Mouse (Mus musculus): Measurements from ENCODE around the gene Olfr675. TPM values are rescaled to one million over a fixed set of nuclear protein-coding genes. Genes with fewer than 3 reads are reported as not detected.
"Not testable (repeated sequence)": the region's sequence is repeated elsewhere in the genome, so short reads cannot be mapped to it uniquely, and the experiment has no call there.

Olfr675 gene
- not detected for total RNA-seq (2021)

DNA sequence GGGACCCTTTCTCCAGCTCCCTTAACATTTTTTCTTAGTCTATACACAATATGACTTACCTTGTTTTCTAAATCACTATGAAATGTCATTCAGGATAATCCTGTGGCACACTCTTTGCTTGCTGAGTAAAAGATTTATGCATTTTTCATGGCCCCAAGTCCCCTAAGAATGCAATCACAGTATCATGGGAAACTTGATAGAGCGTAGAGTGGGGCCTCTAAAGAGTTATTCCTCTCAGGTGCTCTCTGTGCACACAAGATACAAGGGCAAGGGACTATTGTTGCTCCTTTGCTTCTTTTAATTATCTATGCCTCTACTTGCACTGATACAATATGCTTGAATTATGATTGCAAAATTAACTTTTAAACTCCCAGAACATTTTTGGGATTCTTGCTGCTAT, at the start of gene Olfr675:
Gene Olfr675 (minus strand): TSS at position 101 of the 400 bp plus-strand sequence.
- DNase-seq = no peak

DNA sequence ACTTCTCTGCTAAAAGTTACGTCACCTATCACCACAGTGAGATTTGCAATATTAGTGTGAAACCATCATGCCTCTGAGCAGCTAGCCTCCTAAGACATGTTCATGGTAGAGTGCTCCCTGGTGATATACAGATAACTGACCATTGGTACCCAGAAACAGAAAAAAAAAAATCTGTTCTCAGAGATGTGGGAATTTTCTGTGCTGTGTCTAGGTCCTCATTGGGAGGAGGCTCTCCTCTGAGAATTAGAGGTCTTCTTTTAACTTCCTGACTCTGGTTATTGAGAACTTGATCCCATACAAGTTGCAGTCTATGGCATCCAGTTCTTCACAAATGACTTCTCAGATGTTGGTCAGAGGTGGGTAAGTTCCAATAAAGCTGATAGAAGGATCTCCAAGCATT, 35.9 kb upstream of the Olfr675 start, which contains the start of gene Olfr678:
Gene Olfr678 (plus strand): TSS at position 301 of the 400 bp plus-strand sequence.
- no peak for DNase-seq

DNA sequence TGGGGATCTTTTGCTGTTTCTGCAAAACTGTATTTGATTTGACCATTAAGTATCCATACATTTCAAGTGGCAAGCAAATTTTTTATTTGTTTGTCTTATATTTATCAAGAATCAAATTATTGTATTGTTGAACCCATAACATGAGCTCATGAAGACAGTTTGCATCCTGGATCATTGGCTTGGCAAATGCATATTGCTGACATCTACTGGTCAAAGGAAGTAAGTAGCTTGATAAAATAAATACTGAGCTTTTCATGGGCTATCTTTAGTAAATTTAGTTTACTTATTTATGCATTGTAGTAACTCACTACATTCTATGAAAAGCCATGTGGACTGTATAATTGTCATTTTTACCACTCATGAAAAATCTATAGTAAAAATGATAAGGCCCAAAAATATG, 30.7 kb upstream of the Olfr675 start:
- DNase-seq = no peak

DNA sequence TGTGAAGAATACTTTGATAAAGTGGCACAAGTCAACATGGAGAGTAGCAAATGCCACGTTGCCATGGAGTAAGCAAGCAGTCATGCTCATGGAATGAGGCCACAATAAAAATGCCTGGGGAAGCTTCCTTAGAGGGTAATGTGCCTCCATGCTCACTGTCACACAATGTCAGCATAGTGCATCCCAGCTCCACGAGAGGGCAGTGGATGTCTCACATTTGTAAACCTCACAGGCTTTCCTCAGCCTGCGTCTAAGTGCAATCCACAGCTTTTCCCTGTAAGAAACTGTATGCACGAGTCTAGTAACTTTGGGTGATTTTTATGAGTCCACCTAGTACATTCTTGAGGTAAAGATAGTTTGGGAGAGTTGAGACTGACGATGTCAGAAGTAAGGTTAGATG, 5.6 kb upstream of the Olfr675 start:
- not testable (repeated sequence) for DNase-seq

DNA sequence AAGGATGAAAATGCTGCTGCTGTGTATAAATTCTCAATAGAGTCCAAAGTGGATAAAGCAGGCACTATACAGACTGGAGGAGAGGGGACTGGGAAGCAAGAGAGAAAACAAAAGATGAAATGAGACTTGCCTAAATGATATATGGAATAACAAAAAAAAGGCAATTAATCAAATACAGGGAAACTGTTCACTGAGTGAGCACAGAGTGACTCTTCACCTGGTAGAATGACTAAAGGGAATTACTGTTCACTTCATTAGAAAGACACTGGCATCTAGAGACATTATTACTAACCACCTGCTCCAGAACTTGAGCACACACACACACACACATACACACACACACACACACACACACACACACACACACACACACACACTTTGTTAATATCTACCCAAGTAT, 4.1 kb upstream of the Olfr675 start, which contains the start of gene Olfr676:
Gene Olfr676 (plus strand): TSS at position 301 of the 400 bp plus-strand sequence.
- no peak for DNase-seq

DNA sequence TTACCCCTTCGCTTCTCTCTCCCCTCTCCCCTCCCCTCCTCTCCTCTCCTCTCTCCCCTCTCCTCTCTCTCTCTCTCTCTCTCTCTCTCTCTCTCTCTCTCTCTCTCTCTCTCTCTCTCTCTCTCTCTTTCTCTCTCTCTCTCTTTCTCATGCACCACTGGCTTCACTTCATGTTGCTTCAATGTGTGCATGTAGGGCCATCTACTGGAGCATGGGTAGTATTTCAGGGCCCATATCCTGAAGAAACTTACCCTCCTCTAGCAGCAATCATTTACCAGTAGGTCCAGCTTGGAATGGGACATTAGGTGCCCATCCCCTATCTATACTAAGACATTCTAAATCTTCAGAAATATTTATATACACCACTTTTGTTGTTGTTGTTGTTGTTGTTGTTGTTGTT, 5.7 kb downstream of the Olfr675 start:
- no peak for DNase-seq

DNA sequence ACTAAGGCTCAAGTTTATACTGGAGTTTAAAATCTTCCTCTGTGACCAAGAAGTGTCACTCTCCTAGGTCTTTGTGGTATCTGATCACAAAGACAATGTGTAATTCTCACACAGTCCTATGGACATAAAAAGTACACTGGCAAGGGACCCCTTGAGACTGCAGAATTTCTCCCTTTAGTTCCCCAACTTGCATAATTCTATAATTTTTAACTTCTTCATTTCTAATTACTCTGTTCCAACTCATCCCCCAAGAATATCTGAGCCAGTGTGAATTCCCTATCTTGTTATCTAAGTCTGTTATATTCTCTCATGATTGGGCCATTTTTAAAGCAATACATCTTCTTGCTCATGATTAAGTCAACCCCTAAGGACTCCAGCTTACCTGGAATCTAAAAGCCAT, 26.3 kb downstream of the Olfr675 start, which contains the start of gene Olfr672:
Gene Olfr672 (minus strand): TSS at position 101 of the 400 bp plus-strand sequence.
- DNase-seq = no peak

DNA sequence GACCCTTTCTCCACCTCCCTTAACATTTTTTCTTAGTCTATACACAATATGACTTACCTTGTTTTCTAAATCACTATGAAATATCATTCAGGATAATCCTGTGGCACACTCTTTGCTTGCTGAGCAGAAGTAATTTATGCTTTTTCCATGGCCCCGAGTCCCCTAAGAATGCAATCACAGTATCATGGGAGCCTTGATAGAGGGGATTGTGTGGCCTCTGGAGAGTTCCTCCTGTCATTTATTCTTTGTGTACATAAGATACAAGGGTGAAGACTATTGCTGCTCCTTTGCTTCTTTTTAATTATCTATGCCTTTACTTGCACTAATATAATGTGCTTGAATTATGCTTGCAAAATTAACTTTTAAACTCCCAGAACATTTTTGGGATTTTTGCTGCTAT, 49.2 kb downstream of the Olfr675 start, which contains the start of gene Olfr671:
Gene Olfr671 (minus strand): TSS at position 101 of the 400 bp plus-strand sequence.
- no peak for DNase-seq

DNA sequence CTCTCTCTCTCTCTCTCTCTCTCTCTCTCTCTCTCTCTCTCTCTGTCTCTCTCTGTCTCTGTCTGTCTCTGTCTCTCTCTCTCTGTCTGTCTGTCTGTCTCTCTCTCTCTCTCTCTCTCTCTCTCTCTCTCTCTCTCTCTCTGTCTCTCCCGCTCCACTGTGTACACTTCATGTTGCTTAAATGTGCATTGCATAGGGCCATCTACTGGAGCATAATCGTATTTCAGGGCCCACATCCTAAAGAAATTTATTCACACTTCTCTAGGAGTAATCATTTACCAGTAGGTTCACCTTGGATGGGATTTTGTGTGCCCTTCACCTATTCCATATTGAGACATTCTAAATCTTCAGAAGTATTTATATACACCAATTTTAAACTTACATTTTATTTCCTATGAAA, 55.8 kb downstream of the Olfr675 start:
- DNase-seq = not testable (repeated sequence)

Other genes starting within 250 kb of the Olfr675 start
- gene Usp17lb, start 185.9 kb downstream of the Olfr675 start, total RNA-seq (2021) = not detected
- not detected for gene Usp17la, start 171.5 kb downstream of the Olfr675 start, total RNA-seq (2021)
- gene Olfr665, start 150.4 kb downstream of the Olfr675 start, total RNA-seq (2021) = not detected
- gene Olfr666, start 132.5 kb downstream of the Olfr675 start, total RNA-seq (2021) = not detected
- not detected for gene Olfr667, start 107.0 kb downstream of the Olfr675 start, total RNA-seq (2021)
- gene Olfr668, start 100.4 kb downstream of the Olfr675 start, total RNA-seq (2021) = not detected
- gene Olfr669, start 94.2 kb downstream of the Olfr675 start, total RNA-seq (2021) = not detected
- not detected for gene Olfr670, start 65.8 kb downstream of the Olfr675 start, total RNA-seq (2021)
- not detected for gene Olfr671, start 49.3 kb downstream of the Olfr675 start, total RNA-seq (2021)
- not detected for gene Olfr672, start 26.4 kb downstream of the Olfr675 start, total RNA-seq (2021)
- not detected for gene Olfr676, start 4.2 kb upstream of the Olfr675 start, total RNA-seq (2021)
- gene Olfr677, start 22.9 kb upstream of the Olfr675 start, total RNA-seq (2021) = not detected
- not detected for gene Olfr678, start 36.0 kb upstream of the Olfr675 start, total RNA-seq (2021)
- not detected for gene Olfr679, start 52.7 kb upstream of the Olfr675 start, total RNA-seq (2021)
- not detected for gene Olfr680-ps1, start 64.4 kb upstream of the Olfr675 start, total RNA-seq (2021)
- not detected for gene Olfr681, start 88.4 kb upstream of the Olfr675 start, total RNA-seq (2021)
- gene Olfr683, start 118.6 kb upstream of the Olfr675 start, total RNA-seq (2021) = not detected
- gene Olfr684, start 135.2 kb upstream of the Olfr675 start, total RNA-seq (2021) = not detected
- not detected for gene Olfr685, start 157.6 kb upstream of the Olfr675 start, total RNA-seq (2021)
- gene Olfr686, start 179.0 kb upstream of the Olfr675 start, total RNA-seq (2021) = not detected